Mouse (Mus musculus): Measurements from ENCODE around the gene Spata31d1d. TPM values are rescaled to one million over a fixed set of nuclear protein-coding genes. Genes with fewer than 3 reads are reported as not detected.
"Not testable (repeated sequence)": the region's sequence is repeated elsewhere in the genome, so short reads cannot be mapped to it uniquely, and the experiment has no call there.

Gene Spata31d1d
- polyA plus RNA-seq, 1 experiment from 2014 or later, result not detected

DNA sequence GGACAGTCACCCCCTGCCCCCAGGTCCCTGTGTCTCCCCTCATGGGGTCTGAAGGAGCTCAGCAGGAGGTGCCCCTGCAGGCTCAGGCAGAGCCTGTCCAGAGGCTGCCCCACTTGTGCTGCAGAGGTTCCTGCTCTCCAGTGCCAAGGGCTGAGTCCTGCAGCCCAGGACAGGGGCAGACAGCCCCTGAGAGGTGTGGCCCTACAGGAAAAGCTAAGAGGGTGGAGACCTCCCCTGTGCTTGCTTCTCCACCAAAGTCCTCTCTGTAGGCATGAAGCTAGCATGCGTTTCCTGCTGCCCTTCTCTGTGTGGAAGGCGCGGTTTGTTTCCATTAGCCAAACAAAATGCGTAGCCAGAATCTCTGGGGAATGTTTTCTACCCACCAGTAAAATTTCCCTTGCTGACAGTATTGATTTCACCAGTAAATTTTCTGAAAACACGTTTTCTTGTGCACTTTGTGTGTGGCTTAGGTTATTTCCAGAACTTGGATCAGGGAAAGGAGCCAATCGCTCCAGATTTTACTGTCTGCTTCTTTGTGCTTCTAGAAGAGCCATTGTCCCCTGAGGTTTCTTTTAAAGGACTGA is 12.6 kb downstream of the Spata31d1d start:
- ATAC-seq (ENCODE audit: low FRiP score, low TSS enrichment), result not testable (repeated sequence)
- WGBS, result 47% methylated on average over 6 of the region's 6 CpGs

GRCm38 (mm10) chr13:59713710-59714109 is 17.8 kb downstream of the Spata31d1d start:
- Histone ChIP-seq H3K9ac (ENCODE audit: low read depth, low read length) (no peak overlapping the region), H3K4me3 (ENCODE audit: low read length) (no peak overlapping the region), H3K4me2 (replicated peaks; ENCODE audit: low read depth, low read length) (no peak overlapping the region), H3K27me3 (ENCODE audit: control insufficient read depth, insufficient read depth, low read length) (no peaks in the 10 kb centered on the region), H3K36me3 (ENCODE audit: control insufficient read depth, insufficient read depth, low read length) (no peaks in the 10 kb centered on the region), H3K27ac (ENCODE audit: low read depth, low read length) (no peak overlapping the region), H3K4me1 (ENCODE audit: control insufficient read depth, insufficient read depth, low read length) (no peaks in the 10 kb centered on the region), H3K9me3 (ENCODE audit: control insufficient read depth, low read length) (no peaks in the 10 kb centered on the region)
- WGBS, result 40% methylated on average over 3 of the region's 3 CpGs
- ATAC-seq (ENCODE audit: low FRiP score, low TSS enrichment), result no peak

More for the DNA sequence above, 12.6 kb downstream of the Spata31d1d start:
- not testable (repeated sequence) for H3K27me3 ChIP-seq (ENCODE audit: control insufficient read depth, insufficient read depth, low read length); H3K27ac ChIP-seq (ENCODE audit: low read depth, low read length); H3K9me3 ChIP-seq (ENCODE audit: control insufficient read depth, low read length); H3K4me1 ChIP-seq (ENCODE audit: control insufficient read depth, insufficient read depth, low read length); H3K9ac ChIP-seq (ENCODE audit: low read depth, low read length); H3K4me3 ChIP-seq (ENCODE audit: low read length); H3K4me2 ChIP-seq (replicated peaks; ENCODE audit: low read depth, low read length); H3K36me3 ChIP-seq (ENCODE audit: control insufficient read depth, insufficient read depth, low read length)

DNA sequence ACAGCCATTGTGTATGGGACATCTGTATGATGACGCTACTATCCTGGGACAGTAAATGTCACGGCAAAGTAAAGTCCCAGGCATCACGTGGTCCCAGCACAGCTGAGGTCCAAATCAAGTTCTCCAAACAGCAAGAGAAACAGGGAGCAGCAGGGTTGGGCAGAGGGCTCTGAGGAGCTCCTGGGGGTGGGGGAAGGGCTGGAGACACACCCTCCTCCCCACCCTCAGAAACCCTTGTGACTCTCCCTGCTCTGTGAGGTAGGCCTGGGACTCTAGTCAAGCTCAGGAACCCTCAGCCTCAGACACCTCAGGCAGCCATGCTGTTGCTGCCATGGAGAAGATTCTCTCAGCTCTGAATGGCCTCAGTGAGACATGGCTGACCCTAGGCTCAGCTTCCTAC is 19.6 kb downstream of the Spata31d1d start, which contains the start of gene Spata31d1b:
Gene Spata31d1b (plus strand): TSS at position 301 of the 400 bp plus-strand sequence.
- H3K4me2 ChIP-seq (replicated peaks; ENCODE audit: low read depth, low read length); ATAC-seq (ENCODE audit: low FRiP score, low TSS enrichment); H3K36me3 ChIP-seq (ENCODE audit: control insufficient read depth, insufficient read depth, low read length); H3K4me1 ChIP-seq (ENCODE audit: control insufficient read depth, insufficient read depth, low read length); H3K27ac ChIP-seq (ENCODE audit: low read depth, low read length); H3K27me3 ChIP-seq (ENCODE audit: control insufficient read depth, insufficient read depth, low read length); H3K9me3 ChIP-seq (ENCODE audit: control insufficient read depth, low read length); H3K9ac ChIP-seq (ENCODE audit: low read depth, low read length); H3K4me3 ChIP-seq (ENCODE audit: low read length): not testable (repeated sequence)
- WGBS, result 73% methylated on average over 3 of the region's 3 CpGs

- H3K27me3 ChIP-seq (ENCODE audit: control insufficient read depth, insufficient read depth, low read length), result no peaks in the 10 kb centered on the region
- WGBS, result 91% methylated on average over 15 of the region's 15 CpGs
- no peak within 1 kb of the TSS for H3K9ac ChIP-seq (ENCODE audit: low read depth, low read length)
- no peaks in the 10 kb centered on the region for H3K36me3 ChIP-seq (ENCODE audit: control insufficient read depth, insufficient read depth, low read length)
- no peak within 1 kb of the TSS for H3K4me3 ChIP-seq (ENCODE audit: low read length)
- H3K9me3 ChIP-seq (ENCODE audit: control insufficient read depth, low read length), result no peaks in the 10 kb centered on the region
- H3K4me1 ChIP-seq (ENCODE audit: control insufficient read depth, insufficient read depth, low read length), result no peaks in the 10 kb centered on the region
- ATAC-seq (ENCODE audit: low FRiP score, low TSS enrichment), result no peak
- no peak within 1 kb of the TSS for H3K4me2 ChIP-seq (replicated peaks; ENCODE audit: low read depth, low read length)
- H3K27ac ChIP-seq (ENCODE audit: low read depth, low read length), result no peak within 1 kb of the TSS
Measured at GRCm38 (mm10) chr13:59710230-59710629, 21.3 kb downstream of the Spata31d1d start, which contains the start of gene Spata31d1a. TSS of gene Spata31d1a (minus strand) at chr13:59710330.

DNA sequence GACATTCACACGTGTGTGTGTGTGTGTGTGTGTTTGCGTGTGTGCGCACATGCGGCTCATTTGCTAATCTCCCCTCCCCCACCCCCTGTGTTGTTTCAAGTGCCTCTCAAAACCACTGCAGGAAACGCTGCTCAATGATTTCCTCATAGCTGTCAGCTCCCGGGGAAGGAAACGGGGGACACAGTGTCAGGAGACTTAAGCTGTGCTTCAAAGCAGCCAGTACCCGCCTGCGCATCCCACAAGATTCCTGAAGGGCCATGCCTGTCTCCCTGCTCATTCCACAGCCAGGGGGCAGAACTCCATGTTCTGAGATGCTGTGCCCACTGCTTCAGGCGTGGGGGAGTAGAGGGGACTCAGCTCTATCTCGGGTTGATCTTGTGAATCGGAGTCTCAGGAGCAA is 27.0 kb downstream of the Spata31d1d start:
- no peak for ATAC-seq (ENCODE audit: low FRiP score, low TSS enrichment)
- Histone ChIP-seq H3K27me3 (ENCODE audit: control insufficient read depth, insufficient read depth, low read length) (no peaks in the 10 kb centered on the region; the same call in 1 of the 2 replicates), H3K9me3 (ENCODE audit: control insufficient read depth, low read length) (no peaks in the 10 kb centered on the region), H3K4me2 (replicated peaks; ENCODE audit: low read depth, low read length) (no peak overlapping the region), H3K36me3 (ENCODE audit: control insufficient read depth, insufficient read depth, low read length) (no peaks in the 10 kb centered on the region), H3K4me1 (ENCODE audit: control insufficient read depth, insufficient read depth, low read length) (no peaks in the 10 kb centered on the region), H3K4me3 (ENCODE audit: low read length) (no peak overlapping the region), H3K27ac (ENCODE audit: low read depth, low read length) (no peak overlapping the region), H3K9ac (ENCODE audit: low read depth, low read length) (no peak overlapping the region)
- WGBS, result 52% methylated on average over 12 of the region's 12 CpGs

- H3K4me2 ChIP-seq (replicated peaks; ENCODE audit: low read depth, low read length), result no peak overlapping the region
- ATAC-seq (ENCODE audit: low FRiP score, low TSS enrichment), result no peak
- no peaks in the 10 kb centered on the region for H3K9me3 ChIP-seq (ENCODE audit: control insufficient read depth, low read length)
Measured at GRCm38 (mm10) chr13:59703514-59703913, 28.0 kb downstream of the Spata31d1d start.

DNA sequence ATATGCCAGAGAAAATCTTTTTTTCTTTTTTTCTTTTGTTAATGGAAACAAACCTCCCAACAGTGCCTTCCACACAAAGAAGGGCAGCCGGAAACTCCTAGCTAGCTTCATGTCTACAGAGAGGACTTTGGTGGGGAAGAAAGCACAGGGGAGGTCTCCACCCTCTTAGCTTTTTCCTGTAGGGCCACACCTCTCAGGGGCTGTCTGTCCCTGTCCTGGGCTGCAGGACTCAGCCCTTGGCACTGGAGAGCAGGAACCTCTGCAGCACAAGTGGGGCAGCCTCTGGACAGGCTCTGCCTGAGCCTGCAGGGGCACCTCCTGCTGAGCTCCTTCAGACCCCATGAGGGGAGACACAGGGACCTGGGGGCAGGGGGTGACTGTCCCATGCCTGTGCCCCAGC is 31.4 kb downstream of the Spata31d1d start:
- H3K36me3 ChIP-seq (ENCODE audit: control insufficient read depth, insufficient read depth, low read length); H3K4me2 ChIP-seq (replicated peaks; ENCODE audit: low read depth, low read length); ATAC-seq (ENCODE audit: low FRiP score, low TSS enrichment); H3K4me3 ChIP-seq (ENCODE audit: low read length); H3K9ac ChIP-seq (ENCODE audit: low read depth, low read length); H3K9me3 ChIP-seq (ENCODE audit: control insufficient read depth, low read length); H3K27ac ChIP-seq (ENCODE audit: low read depth, low read length); H3K4me1 ChIP-seq (ENCODE audit: control insufficient read depth, insufficient read depth, low read length); H3K27me3 ChIP-seq (ENCODE audit: control insufficient read depth, insufficient read depth, low read length): not testable (repeated sequence)
- WGBS, result 61% methylated on average over 1 of the region's 1 CpGs

More at GRCm38 (mm10) chr13:59703514-59703913, 28.0 kb downstream of the Spata31d1d start:
- Histone ChIP-seq H3K27ac (ENCODE audit: low read depth, low read length) (no peak overlapping the region), H3K36me3 (ENCODE audit: control insufficient read depth, insufficient read depth, low read length) (no peaks in the 10 kb centered on the region), H3K9ac (ENCODE audit: low read depth, low read length) (no peak overlapping the region), H3K4me1 (ENCODE audit: control insufficient read depth, insufficient read depth, low read length) (no peaks in the 10 kb centered on the region), H3K27me3 (ENCODE audit: control insufficient read depth, insufficient read depth, low read length) (no peaks in the 10 kb centered on the region; the same call in 1 of the 2 replicates), H3K4me3 (ENCODE audit: low read length) (no peak overlapping the region)
- 82% methylated on average over 12 of the region's 12 CpGs for WGBS

DNA sequence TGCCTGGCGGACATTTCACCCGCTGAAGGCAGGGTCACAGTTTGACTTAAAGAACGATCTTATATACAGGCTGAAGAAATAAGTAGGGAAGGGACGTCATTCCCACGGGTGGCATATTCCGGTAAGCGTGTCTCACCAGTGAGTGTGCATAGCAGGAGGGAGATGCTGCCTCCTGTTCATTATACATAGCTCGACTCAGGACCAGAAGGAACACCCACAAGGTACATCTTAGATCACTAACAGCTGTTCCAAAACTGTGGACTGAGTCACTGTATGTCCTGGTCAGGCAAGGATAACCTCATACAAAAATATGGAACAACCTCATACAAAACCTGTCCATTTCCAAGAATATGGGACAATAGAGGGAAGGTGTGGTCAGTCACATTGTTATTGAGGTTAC is 32.4 kb downstream of the Spata31d1d start:
- no peak overlapping the region for H3K27ac ChIP-seq (ENCODE audit: low read depth, low read length)
- ATAC-seq (ENCODE audit: low FRiP score, low TSS enrichment), result no peak
- H3K4me1 ChIP-seq (ENCODE audit: control insufficient read depth, insufficient read depth, low read length), result no peaks in the 10 kb centered on the region
- H3K4me2 ChIP-seq (replicated peaks; ENCODE audit: low read depth, low read length), result no peak overlapping the region
- H3K9me3 ChIP-seq (ENCODE audit: control insufficient read depth, low read length), result no peaks in the 10 kb centered on the region
- WGBS, result 88% methylated on average over 8 of the region's 8 CpGs
- no peaks in the 10 kb centered on the region for H3K36me3 ChIP-seq (ENCODE audit: control insufficient read depth, insufficient read depth, low read length)
- no peak overlapping the region for H3K9ac ChIP-seq (ENCODE audit: low read depth, low read length)
- H3K4me3 ChIP-seq (ENCODE audit: low read length), result no peak overlapping the region
- no peaks in the 10 kb centered on the region; the same call in 1 of the 2 replicates for H3K27me3 ChIP-seq (ENCODE audit: control insufficient read depth, insufficient read depth, low read length)

DNA sequence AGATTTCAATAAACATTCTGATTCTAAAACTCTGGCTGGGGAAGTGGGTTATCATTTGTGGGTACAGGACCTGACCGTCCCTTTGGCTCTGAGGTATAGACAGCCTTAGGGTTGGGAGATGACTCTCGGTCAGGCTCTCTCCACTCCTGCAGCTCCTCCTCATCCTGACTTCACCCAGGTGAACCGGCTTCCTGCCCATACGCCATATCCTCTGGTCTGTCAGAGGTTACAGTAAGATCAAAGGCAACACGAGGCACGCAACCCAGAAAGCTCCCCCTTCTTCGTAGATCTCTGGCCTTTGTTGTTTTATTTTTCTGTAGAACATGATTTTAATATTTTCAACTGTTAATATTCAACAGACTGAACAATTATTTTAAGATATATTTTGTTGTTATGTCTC is 35.8 kb downstream of the Spata31d1d start:
- no peak for ATAC-seq (ENCODE audit: low FRiP score, low TSS enrichment)
- no peak overlapping the region for H3K4me2 ChIP-seq (replicated peaks; ENCODE audit: low read depth, low read length)
- no peak overlapping the region for H3K9ac ChIP-seq (ENCODE audit: low read depth, low read length)
- H3K27ac ChIP-seq (ENCODE audit: low read depth, low read length), result no peak overlapping the region
- H3K4me1 ChIP-seq (ENCODE audit: control insufficient read depth, insufficient read depth, low read length), result no peaks in the 10 kb centered on the region
- no peaks in the 10 kb centered on the region for H3K36me3 ChIP-seq (ENCODE audit: control insufficient read depth, insufficient read depth, low read length)
- H3K4me3 ChIP-seq (ENCODE audit: low read length), result no peak overlapping the region
- WGBS, result 79% methylated on average over 7 of the region's 7 CpGs
- no peaks in the 10 kb centered on the region for H3K27me3 ChIP-seq (ENCODE audit: control insufficient read depth, insufficient read depth, low read length)
- H3K9me3 ChIP-seq (ENCODE audit: control insufficient read depth, low read length), result no peaks in the 10 kb centered on the region
